Mouse (Mus musculus): Measurements from ENCODE around the gene Pitpna. TPM values are rescaled to one million over a fixed set of nuclear protein-coding genes. Genes with fewer than 3 reads are reported as not detected.

The Pitpna gene
- polyA plus RNA-seq, 1 experiment: 259 TPM

DNA sequence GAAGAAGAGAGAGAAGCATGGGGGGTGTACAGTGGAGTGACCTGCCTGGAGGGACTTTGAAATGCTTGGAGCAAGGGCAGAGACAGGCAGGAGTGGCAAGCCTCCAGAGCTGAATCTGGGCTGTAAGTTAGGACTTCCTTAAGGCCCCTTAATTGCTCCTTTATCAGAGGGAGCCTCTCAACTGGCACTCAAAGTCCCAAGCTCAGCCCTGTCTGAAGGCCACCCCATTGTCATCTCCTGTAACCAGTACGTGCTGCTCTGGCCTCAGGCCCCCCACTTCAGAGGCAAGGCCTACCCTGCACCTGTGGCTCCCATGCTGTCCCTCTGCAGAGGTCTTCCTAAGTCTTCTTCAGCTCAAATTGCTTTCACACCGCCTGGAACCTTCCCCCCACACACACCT, 4.4 kb upstream of the Pitpna start:
- Histone ChIP-seq H3K4me1 (ENCODE audit: control insufficient read depth, insufficient read depth, low read length) (no peaks in the 10 kb centered on the region), H3K4me3 (ENCODE audit: insufficient read depth, low read length) (no peak overlapping the region), H3K27ac (ENCODE audit: insufficient read depth, low read length) (no peak overlapping the region)
- no peak for TF ChIP-seq CTCF (IDR thresholded peaks at IDR 0.05; ENCODE audit: extremely low read depth, insufficient read depth, low read length)
- TF ChIP-seq POLR2A (IDR thresholded peaks at IDR 0.05; ENCODE audit: extremely low read depth, insufficient read depth, low read length): no peak

DNA sequence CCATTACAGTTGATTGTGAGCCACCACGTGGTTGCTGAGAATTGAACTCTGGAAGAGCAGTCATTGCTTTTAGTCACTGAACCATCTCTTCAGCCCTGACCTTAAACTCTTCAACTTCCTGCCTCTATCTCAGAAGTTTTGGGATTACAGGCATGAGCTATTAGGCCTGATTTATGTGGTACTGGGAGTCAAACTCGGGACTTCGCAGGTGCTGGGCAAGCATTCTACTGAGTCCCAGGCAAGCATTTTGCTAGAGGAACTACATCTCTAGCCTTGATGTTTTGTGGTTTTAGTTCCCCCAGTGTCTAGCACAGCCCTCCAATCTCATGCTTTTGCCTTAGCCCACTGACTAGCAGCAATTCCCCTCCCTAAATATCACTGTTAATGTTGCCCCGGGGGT, 2.8 kb upstream of the Pitpna start:
- H3K4me1 ChIP-seq (ENCODE audit: control insufficient read depth, insufficient read depth, low read length): peaks cover 10% of the 10 kb centered on the region
- no peak overlapping the region for H3K4me3 ChIP-seq (ENCODE audit: insufficient read depth, low read length)
- TF ChIP-seq CTCF (IDR thresholded peaks at IDR 0.05; ENCODE audit: extremely low read depth, insufficient read depth, low read length) (no peak), POLR2A (IDR thresholded peaks at IDR 0.05; ENCODE audit: extremely low read depth, insufficient read depth, low read length) (no peak)
- no peak overlapping the region for H3K27ac ChIP-seq (ENCODE audit: insufficient read depth, low read length)

DNA sequence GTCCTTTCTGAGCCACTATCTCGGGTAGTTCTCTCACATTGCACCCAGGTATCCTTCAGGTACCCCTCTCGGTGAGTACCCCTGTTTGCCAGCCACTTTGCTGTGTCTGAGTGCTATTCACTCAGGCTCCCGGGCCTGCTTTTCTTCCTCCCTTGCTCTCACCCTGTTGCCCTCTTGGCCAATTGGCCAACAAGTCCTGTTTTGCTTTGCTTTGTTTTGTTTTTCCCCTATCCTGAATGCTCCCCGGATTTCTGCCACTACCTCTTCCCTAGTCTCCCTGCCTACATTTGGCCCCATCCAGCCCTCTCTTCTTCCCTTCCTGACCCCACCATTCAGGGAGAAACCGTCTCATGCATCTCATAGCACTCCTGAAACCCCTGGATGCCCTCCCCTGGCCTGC, 1.9 kb upstream of the Pitpna start:
- Histone ChIP-seq H3K4me1 (ENCODE audit: control insufficient read depth, insufficient read depth, low read length) (peaks cover 12% of the 10 kb centered on the region), H3K4me3 (ENCODE audit: insufficient read depth, low read length) (no peak overlapping the region), H3K27ac (ENCODE audit: insufficient read depth, low read length) (no peak overlapping the region)
- no peak for TF ChIP-seq CTCF (IDR thresholded peaks at IDR 0.05; ENCODE audit: extremely low read depth, insufficient read depth, low read length)
- no peak for TF ChIP-seq POLR2A (IDR thresholded peaks at IDR 0.05; ENCODE audit: extremely low read depth, insufficient read depth, low read length)

DNA sequence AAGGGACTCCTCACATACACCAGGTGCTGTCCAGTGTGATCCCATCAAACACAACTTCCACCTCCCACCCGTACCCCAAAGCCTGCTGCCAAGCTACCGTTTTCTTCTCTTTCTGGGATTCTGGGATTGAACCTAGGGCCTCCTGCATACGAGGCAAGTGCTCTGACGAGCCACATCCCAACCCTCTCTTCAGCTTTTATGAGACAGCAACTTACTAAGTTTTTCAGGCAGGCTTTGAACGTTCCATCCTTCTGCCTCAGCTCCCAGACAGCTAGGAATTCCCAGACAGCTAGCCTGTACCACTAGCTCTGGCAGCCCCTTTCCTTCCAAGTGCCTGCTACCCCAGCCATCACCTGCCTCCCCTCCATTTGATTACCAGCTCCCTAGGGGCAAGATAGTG, 934 bp upstream of the Pitpna start:
- Histone ChIP-seq H3K4me1 (ENCODE audit: control insufficient read depth, insufficient read depth, low read length) (peaks cover 14% of the 10 kb centered on the region), H3K27ac (ENCODE audit: insufficient read depth, low read length) (no peak overlapping the region), H3K4me3 (ENCODE audit: insufficient read depth, low read length) (no peak overlapping the region)
- TF ChIP-seq CTCF (IDR thresholded peaks at IDR 0.05; ENCODE audit: extremely low read depth, insufficient read depth, low read length) (no peak), POLR2A (IDR thresholded peaks at IDR 0.05; ENCODE audit: extremely low read depth, insufficient read depth, low read length) (no peak)

DNA sequence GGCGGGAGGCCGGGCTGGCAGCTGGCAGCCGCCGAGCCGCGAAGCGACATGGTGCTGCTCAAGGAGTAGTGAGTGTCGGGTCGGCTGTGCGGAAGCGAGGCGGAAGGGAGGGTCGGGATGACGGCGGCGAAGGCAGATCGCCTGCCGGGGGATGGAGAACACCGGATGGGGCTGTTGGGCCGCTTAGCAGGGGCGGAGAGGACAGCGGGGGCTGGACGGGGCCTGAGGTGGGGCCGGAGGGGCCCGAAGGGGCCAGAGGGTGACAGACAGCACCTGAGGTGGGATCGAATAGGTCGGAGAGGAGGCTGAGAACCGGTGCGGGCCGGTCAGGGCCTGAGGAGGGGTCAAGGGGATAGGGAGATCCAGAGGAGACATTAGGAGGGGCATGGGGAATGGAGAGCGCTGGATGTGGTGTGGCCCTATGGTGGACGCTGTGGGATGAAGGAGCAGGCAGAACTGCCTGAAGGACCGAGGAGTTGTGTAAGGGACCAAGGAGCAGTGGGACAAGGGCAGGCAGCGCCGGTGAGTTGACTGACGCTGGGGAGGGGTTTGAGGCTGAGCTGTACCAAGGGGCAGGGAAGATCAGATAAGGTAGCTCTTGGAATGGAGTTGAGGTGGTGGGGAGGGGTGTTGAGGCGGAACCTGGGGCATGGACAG, 516 bp downstream of the Pitpna start:
- Histone ChIP-seq H3K4me3 (ENCODE audit: insufficient read depth, low read length) (peak overlapping the region; percentile 80), H3K4me1 (ENCODE audit: control insufficient read depth, insufficient read depth, low read length) (peaks cover 15% of the 10 kb centered on the region), H3K27ac (ENCODE audit: insufficient read depth, low read length) (peak overlapping the region; percentile 78)
- TF ChIP-seq CTCF (IDR thresholded peaks at IDR 0.05; ENCODE audit: extremely low read depth, insufficient read depth, low read length): no peak
- no peak for TF ChIP-seq POLR2A (IDR thresholded peaks at IDR 0.05; ENCODE audit: extremely low read depth, insufficient read depth, low read length)

DNA sequence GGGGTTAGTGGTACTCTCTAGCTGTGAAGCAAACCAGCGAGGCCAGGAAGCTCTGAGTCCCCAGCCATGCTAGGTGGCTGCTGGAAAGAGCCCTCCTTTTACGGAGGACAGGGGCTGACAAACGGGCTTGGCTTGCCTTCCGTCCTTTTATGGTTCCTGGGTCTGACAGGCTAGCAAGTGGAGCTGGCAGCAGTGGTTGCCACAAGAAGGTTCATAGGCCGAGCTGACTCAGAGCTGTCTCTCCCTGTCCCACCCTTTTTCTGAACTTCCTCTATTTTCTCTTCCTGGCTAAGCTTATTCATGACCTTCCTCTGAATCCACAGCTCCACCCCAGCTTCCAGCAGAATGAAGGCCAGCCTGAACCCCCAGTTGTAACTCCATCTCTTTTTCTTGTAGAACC, 4.7 kb downstream of the Pitpna start:
- TF ChIP-seq POLR2A (IDR thresholded peaks at IDR 0.05; ENCODE audit: extremely low read depth, insufficient read depth, low read length): no peak
- no peak for TF ChIP-seq CTCF (IDR thresholded peaks at IDR 0.05; ENCODE audit: extremely low read depth, insufficient read depth, low read length)
- H3K4me3 ChIP-seq (ENCODE audit: insufficient read depth, low read length): no peak overlapping the region
- peaks cover 15% of the 10 kb centered on the region for H3K4me1 ChIP-seq (ENCODE audit: control insufficient read depth, insufficient read depth, low read length)
- H3K27ac ChIP-seq (ENCODE audit: insufficient read depth, low read length): no peak overlapping the region

DNA sequence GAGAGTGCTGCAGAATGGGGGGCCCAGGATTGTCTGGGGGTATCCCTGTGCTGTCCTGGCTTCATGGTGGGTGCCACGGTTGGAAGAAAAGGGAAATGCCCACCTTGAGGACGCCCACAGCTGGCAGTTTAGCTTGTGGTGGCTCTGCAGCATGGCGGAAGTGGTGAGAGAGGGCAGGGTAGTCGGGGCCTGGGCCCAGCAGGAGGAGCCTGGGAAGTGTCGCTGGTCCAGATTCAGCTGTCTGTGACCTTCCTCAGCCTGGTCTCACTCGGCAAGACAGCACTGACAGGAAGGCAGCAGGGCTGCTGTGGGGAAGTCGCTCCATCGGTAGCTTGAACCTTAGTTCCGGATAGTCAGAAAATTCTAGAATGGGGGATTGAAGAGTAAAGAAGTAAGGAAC, 6.5 kb downstream of the Pitpna start:
- TF ChIP-seq CTCF (IDR thresholded peaks at IDR 0.05; ENCODE audit: extremely low read depth, insufficient read depth, low read length) (no peak), POLR2A (IDR thresholded peaks at IDR 0.05; ENCODE audit: extremely low read depth, insufficient read depth, low read length) (no peak)
- peaks cover 10% of the 10 kb centered on the region for H3K4me1 ChIP-seq (ENCODE audit: control insufficient read depth, insufficient read depth, low read length)
- no peak overlapping the region for H3K4me3 ChIP-seq (ENCODE audit: insufficient read depth, low read length)
- no peak overlapping the region for H3K27ac ChIP-seq (ENCODE audit: insufficient read depth, low read length)

DNA sequence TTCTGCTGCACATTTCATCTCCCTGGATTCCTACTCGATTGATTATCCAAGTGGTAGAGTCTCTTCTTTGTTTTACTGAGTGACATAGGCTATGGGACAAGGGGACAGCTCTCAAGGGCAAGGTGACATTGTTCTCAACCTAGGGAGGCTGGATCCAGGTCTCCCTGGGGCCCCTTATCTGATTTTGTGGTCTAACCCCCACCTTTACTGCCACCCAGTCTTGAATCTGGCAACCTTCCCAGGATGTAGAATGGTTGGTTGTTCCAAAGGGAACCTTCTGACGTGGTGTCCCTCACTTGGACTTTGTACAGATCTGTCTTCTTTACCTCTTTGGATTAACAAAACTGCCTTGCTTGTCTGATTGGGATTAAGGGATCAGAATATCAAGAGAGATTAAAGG, 7.5 kb downstream of the Pitpna start:
- H3K4me1 ChIP-seq (ENCODE audit: control insufficient read depth, insufficient read depth, low read length): peaks cover 3% of the 10 kb centered on the region
- TF ChIP-seq POLR2A (IDR thresholded peaks at IDR 0.05; ENCODE audit: extremely low read depth, insufficient read depth, low read length) (no peak), CTCF (IDR thresholded peaks at IDR 0.05; ENCODE audit: extremely low read depth, insufficient read depth, low read length) (no peak)
- H3K27ac ChIP-seq (ENCODE audit: insufficient read depth, low read length): no peak overlapping the region
- H3K4me3 ChIP-seq (ENCODE audit: insufficient read depth, low read length): no peak overlapping the region

DNA sequence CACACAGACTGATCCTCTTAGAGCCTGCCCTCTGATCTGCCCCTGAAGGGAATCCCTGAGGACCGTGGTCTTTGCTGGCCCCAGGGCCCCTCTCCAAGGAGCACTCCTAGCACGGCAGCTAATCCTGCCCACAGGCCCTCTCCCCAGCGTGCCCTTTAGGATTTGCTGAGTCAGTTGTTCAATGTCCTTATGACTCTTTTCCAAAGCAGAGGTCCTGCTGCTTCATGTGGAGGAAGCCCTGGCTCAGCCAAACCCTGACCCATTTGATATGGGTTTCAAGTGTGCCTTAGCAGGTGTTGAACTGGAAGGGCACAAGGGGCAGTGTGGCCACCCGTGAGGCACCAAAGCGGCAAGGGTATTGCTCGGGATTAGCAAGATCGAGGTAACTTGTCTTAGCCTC, 7.9 kb downstream of the Pitpna start:
- H3K27ac ChIP-seq (ENCODE audit: insufficient read depth, low read length): no peak overlapping the region
- peaks cover 3% of the 10 kb centered on the region for H3K4me1 ChIP-seq (ENCODE audit: control insufficient read depth, insufficient read depth, low read length)
- H3K4me3 ChIP-seq (ENCODE audit: insufficient read depth, low read length): no peak overlapping the region
- TF ChIP-seq POLR2A (IDR thresholded peaks at IDR 0.05; ENCODE audit: extremely low read depth, insufficient read depth, low read length): no peak
- TF ChIP-seq CTCF (IDR thresholded peaks at IDR 0.05; ENCODE audit: extremely low read depth, insufficient read depth, low read length): no peak

DNA sequence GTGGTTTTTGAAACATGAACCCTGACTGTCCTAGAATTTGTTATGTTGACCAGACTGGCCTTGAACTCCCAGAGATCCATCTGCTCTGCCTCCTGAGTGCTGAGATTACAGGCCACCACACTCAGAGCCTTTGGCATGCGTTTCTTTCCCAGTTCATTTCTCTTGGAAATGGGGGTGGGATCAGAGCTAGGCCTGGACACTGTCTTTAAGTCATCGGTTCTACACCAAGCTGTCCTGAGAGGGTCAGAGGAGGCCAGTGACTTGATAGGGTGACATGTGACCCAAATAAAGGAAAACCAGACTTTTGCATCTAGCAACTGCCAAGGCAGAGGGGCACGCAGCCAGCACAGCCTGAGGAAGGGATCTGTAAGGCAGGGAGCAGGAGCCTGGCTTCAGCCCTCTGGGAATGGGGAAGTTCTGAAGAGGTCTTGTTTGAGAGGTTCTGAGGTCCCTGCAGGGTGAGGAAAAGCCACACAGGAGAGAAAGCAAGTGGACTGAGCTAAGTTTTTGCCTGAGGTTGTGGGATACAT, 8.9 kb downstream of the Pitpna start:
- H3K27ac ChIP-seq (ENCODE audit: insufficient read depth, low read length): no peak overlapping the region
- peaks cover 2% of the 10 kb centered on the region for H3K4me1 ChIP-seq (ENCODE audit: control insufficient read depth, insufficient read depth, low read length)
- H3K4me3 ChIP-seq (ENCODE audit: insufficient read depth, low read length): no peak overlapping the region
- no peak for TF ChIP-seq CTCF (IDR thresholded peaks at IDR 0.05; ENCODE audit: extremely low read depth, insufficient read depth, low read length)
- TF ChIP-seq POLR2A (IDR thresholded peaks at IDR 0.05; ENCODE audit: extremely low read depth, insufficient read depth, low read length): no peak

Measured in cortical plate, adult 2 months (tissue).